Mouse (Mus musculus) testis, postnatal 10 days (tissue): ENCODE results near the gene Mgmt.

ENCODE experiments used
- DNase-seq: peaks from one replicate; pipeline ENCODE4 v3.0.0; 2021; ENCODE audit warnings: low spot score

The Mgmt gene

GRCm38 (mm10) chr7:136912901-136913300 is 18.5 kb downstream of the Mgmt start:
- DNase-seq: peak; percentile 31

DNA sequence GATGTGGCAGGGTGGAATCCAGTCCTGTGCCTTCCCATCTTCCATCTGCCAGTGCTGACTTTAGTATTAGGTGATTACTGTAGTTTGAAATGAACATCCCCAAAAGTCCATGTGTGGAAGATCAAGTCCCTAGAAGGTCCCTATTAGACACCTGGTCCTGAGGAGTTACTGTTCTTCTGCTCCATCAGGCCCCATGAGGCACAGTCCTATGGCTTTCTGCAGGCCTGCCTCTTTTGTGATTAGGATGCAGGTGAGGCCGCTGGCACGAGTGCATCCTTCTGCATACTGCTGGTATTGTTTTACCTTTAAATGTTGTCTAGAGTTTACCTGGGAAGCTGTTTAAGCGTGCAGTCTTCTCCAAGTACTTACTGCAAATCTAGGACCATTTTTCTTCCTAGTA is 21.6 kb downstream of the Mgmt start:
- DNase-seq: peak; percentile 24

DNA sequence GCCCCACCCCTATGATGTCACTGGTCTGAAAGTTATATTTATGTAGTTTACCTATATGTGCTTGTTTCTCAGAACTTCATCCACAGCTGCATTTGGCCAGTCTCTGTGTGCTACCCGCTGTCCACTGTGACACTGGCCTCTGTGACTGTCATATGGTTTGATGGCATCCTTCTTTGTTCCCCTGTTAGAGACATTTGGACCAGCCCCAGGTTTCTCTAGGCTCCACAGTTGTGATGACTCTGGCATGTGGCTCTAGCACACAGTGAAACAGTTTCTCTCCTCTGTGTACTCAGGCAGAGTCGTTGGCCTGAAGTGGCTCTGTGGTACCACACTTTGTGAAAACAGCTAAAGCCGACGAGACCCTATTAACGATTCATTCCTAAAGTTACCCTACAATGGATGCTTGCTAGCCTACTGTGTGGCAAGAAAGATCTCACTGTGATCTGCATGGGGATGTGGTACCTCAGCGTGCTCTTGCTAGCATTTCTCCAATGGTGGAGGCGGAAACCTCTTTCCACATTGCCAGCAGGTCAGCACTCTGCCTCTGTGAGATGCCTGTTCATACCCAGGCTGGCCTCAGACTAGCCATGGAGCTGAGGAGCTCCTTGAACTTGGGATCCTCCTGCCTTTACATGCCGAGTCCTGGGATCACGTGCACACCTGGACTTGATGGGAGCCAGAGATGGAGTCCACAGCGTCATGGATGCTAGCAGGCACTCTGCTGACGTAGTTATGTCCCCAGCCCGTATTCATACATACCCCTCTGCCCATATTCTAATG is 26.8 kb downstream of the Mgmt start:
- DNase-seq: peak; percentile 33

GRCm38 (mm10) chr7:136922230-136922629 is 27.8 kb downstream of the Mgmt start:
- no peak for DNase-seq

GRCm38 (mm10) chr7:136924610-136925260 is 30.3 kb downstream of the Mgmt start:
- DNase-seq: peak; percentile 28

DNA sequence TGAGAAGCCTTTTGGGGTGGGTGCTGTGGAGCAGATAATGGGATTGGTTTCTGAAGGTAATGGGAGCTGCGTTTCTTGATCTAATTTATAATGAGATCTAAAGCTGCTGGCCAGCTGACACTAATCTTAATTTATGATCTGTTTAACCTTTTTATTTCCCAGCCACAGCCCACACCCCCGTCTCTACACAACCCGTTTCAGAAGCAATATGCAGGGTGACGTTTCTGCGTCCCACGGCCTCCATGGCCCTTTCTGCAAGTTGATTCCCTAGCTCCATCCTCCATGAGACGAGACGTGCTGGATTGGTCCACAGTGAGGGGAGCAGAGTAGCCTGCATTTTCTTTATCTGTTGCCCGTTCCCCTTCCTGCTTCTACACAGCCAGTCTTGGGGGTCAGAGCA is 31.8 kb downstream of the Mgmt start:
- peak; percentile 27 for DNase-seq

- no peak for DNase-seq
These were observed 36.0 kb downstream of the Mgmt start for GRCm38 (mm10) chr7:136930451-136930850.

DNA sequence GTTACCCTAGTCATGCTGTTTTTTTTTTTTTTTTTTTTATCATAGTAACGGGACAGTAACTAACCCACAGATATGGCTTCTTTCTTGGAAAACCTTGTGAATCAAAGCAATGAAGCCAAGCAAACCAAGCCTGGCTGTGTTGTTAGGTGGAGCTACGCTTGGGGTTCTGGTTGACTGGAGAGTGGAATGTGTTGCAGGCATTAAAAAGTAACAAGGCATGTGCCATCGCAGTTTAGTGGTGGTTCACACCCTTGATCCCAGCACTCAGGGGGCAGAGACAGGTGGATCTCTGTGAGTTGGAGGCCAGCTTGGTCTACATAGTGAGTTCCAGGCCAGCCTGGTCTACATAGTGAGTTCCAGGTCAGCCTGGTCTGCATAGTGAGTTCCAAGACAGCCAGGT is 39.0 kb downstream of the Mgmt start:
- DNase-seq: no peak

DNA sequence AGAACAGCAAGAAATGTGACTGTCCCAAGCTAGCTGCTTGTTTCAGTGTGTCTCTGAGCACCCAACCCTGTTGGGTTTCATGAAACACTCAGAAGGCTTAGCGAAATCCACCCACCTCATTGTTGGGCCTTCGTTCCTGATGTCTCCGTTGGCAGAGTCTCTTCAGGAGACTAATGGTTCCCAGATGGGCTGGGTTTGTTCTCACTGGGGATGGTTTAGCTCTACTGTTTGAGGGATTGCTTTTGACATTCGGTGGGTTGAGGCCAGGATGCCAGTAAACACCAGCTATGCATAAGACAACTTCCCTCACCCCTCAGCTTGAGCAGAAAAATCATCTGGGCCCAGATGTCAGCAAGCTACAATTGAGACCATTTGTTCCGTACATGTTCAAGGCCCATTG is 39.9 kb downstream of the Mgmt start:
- no peak for DNase-seq

DNA sequence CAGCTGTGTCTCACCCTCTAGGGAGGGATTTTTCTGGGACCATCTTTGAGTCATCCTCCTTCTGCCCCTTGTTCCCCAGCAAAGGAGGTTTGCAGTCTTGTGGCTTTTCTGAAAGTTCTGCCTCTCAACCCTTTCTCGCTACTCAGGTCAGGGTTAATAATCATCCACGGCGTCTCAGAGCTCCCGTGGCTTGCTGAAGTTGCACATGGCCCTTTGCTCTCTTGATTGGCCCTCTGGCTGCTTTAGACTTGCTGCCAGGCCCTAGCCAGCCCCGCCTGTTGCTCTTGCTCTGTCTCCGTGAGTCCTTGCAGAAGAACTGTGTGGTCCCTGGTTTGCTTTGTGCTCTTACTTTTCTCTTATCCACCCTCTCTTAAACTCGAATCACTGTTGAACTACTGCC is 40.4 kb downstream of the Mgmt start:
- DNase-seq: no peak

DNA sequence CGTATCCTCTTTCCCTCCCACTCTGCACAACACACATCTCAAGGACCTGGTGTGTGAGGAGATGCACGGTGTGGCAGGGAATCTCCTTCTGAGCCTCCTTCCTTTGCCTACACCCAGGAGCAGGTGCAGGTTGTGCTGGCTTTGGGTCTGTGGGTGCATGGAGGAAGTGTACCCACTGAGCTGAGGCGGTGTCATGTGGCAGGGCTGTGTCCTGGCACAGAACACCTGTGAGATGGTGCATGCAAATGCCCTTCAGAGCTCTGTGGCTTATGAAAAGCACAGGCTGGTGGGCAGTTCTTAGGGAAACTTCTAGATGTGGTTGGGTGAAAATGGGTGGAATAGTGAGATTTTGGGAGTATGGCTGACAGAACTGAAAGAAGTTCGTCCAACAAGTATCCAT is 44.0 kb downstream of the Mgmt start:
- no peak for DNase-seq

DNA sequence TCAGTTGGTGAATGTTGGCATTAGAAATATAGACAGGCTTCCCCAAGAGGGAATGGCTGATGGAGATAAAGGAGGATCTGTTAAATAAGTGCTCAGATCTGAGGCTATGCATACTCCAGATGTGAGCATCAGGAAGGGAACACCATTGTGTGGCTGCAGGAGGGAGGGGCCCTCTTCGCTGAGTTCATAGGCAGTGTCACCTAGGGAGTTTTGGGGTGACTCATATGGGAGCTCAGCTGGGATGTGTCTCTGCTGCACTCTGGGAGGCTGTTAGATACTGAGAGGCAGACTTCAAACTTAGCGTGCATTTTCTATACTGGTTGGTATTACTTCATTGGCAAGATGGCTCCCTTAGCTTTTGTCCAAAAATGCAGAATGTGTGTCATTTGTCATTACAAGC is 48.0 kb downstream of the Mgmt start:
- no peak for DNase-seq

DNA sequence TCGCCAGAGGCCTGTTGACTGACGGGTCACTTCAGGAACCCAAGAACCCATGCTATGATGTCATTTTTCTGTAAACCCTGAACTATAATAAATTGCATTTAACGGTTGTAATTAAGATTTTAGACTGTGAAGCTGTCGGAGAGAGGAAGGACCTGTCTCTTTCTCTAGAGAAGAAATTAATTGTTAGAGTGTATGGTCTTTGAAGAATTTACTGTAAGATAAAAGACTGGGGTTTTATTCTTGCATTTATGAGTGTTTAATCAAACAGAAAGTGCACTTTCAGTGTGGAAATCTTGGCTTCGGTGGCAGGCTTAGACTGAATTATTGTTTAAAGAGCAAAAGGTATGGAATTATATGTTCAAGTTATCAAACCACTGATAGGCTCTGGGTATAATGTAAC is 49.5 kb downstream of the Mgmt start:
- no peak for DNase-seq

DNA sequence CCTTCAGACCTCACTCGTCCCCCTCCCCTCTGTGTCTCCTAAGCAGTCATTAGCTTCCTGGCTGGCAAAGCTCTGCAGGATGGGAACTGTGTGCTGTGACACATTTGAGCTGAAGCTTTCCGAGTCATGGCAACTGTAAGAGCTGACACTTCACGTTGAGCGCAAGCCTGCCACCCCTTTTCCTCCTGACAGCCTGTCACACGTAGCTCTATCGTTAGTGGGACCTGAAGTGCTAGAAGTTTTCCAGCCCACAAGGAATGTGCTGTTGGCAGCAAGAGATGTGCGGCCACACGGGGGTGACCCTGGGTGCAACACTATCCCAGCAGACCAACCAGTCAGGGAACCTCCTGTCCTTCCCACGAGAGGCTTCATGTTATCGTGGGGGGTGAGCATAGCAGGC is 51.3 kb downstream of the Mgmt start:
- DNase-seq: no peak

GRCm38 (mm10) chr7:136946131-136946530 is 51.7 kb downstream of the Mgmt start:
- DNase-seq: peak; percentile 64

DNA sequence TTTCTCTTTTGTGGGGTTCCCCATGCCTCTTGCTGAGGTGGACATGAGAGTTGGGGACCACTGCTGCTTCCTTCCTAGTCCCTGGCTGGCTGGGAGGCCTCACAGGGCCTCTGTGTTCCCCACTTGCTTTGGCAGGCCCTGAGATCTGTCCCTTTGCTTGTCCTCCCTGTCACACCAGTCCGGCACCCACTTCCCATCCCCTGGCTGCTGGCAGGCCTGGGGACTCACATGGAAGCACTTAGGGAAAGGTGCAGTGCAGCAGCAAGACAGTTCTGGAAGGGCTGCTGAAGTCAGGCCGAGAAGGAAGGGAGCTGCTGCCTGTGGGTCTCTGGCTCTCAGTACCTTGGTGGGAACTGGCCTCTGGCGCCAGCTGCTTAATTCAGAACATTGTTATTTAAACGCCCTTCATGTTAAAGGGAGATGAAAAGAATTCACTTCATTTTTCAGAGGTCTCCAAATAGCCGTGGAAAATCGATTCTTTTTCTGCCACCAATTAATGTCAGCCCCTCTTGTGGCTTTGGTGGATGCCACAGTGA is 53.9 kb downstream of the Mgmt start:
- DNase-seq: no peak

- no peak for DNase-seq
These were observed 58.2 kb downstream of the Mgmt start for GRCm38 (mm10) chr7:136952608-136953007.

- no peak for DNase-seq
These were observed 58.8 kb downstream of the Mgmt start for GRCm38 (mm10) chr7:136953251-136953650.

DNA sequence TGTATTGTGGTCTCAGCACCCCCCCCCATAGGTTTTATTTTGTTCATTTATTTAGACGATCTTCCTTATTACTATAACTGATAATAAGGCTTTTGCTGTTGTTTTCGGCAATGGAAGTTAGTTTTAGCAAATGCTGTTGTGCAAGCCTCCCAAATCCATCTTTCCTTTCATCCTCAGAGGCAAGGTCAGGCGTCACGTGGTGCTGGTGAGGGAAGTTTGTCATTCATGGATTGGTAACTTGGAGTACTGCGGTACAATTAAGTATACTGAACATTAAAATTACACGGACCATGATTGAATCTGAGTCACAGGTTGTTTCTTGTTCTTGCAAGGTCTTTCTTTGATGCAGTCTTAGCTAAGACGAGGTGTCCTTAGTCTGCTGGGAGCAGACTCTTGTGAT is 77.9 kb downstream of the Mgmt start:
- no peak for DNase-seq

DNA sequence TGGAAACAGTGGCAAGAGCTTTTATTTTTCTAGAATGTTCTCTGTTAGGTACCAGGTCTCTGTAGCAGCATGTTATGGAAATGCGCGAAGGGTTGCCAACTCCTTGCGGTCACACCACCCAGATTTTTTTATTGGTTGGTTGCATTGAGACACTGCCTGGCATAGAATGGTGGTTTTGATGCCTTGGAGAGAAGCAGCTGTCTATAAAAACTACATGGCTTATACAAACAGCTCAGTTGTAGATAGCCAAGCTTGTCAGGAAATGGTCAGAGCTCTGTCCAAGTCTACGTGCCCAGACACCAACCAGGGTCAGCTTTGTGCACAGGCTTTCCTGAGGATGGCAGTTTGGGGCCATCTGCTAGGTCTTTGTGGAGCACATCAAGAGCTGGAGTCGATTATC is 80.6 kb downstream of the Mgmt start:
- DNase-seq: no peak

DNA sequence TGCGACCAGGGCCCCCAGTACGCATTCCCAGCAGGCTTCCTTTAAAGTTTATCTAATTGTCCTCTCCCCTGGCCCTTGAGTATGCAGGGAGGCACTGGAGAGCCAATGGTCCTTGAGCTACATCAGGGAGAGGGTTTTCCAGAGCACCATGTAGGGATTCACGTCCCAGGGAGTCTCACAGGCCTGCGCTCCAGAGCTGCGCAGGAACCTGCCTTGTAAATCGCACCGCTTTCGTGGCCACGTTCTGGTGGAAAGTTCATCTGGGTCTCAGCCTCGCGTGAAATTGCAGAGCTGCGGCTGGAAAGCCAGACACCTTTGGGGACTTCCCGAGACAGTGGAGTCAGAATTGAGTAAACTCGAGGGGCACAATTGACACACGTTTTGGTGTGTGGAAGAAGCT is 103.0 kb downstream of the Mgmt start:
- DNase-seq: no peak

DNA sequence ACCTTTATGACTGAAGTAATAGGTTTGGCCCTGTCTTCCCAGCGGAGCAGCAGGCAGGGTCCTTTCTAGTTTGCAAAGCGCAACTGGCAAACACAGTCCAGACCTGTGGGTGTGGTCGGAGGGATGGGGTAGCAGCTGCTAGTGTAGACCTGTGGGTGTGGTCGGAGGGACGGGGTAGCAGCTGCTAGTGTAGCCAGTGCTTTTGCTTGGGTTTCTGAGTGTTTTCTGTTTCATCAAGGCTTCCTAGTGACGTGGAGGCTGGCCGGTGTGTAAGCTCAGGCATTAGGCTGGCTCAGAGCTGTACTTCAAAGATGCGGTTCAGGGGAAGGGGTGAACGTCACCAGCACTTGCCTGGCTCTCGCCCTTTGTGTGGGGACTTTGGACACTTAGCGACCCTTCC is 106.3 kb downstream of the Mgmt start:
- DNase-seq: no peak

- DNase-seq: no peak
These were observed 106.8 kb downstream of the Mgmt start for GRCm38 (mm10) chr7:137001215-137001614.

GRCm38 (mm10) chr7:137001783-137002182 is 107.4 kb downstream of the Mgmt start:
- no peak for DNase-seq
